Mouse (Mus musculus) E14TG2a.4 (cell line): ENCODE measurements at regions not wholly inside any gene's neighbourhood (a gene's known extent, or its start where the extent isn't known, plus 50 kb on each side); places are given as distances from the start of the nearest gene placed in this dataset.

Source experiments
- CTCF ChIP-seq: conservative IDR thresholded peaks from 2 replicates; pipeline ENCODE4 v1.5.1; 2014; ENCODE audit warnings: low read length
- NANOG ChIP-seq: IDR thresholded peaks from 2 replicates; pipeline ENCODE4 v1.6.1; 2014; ENCODE audit warnings: borderline replicate concordance, low read length, mixed read lengths

- TF ChIP-seq CTCF (no peak), NANOG (no peak)
These were observed 158.4 kb downstream of the Cartpt start for GRCm38 (mm10) chr13:99742507-99742906.
